Mouse (Mus musculus): ENCODE data around the gene Prg2.
A peak's percentile ranks its signal among the peaks of the same experiment; 100 is the strongest.

Gene Prg2

GRCm38 (mm10) chr2:84980188-84980587 lies at the start of gene Prg2:
Gene Prg2, plus strand, starts transcription at chr2:84980461.
- no peak for DNase-seq

GRCm38 (mm10) chr2:84933992-84934648 lies 46.1 kb upstream of the Prg2 start:
- DNase-seq = no peak

- DNase-seq = no peak
Measured at GRCm38 (mm10) chr2:84934649-84935007, 45.6 kb upstream of the Prg2 start.

- DNase-seq = no peak
Measured at GRCm38 (mm10) chr2:84935065-84935464, 45.2 kb upstream of the Prg2 start.

- no peak for DNase-seq
Measured at GRCm38 (mm10) chr2:84936474-84937429, 43.5 kb upstream of the Prg2 start, which contains the start of gene Slc43a3. Gene Slc43a3, plus strand, starts transcription at chr2:84936579.

GRCm38 (mm10) chr2:84937491-84938150 lies 42.6 kb upstream of the Prg2 start:
- DNase-seq = no peak

- DNase-seq = no peak
Measured at GRCm38 (mm10) chr2:84938249-84938946, 41.9 kb upstream of the Prg2 start.

- DNase-seq = no peak
Measured at GRCm38 (mm10) chr2:84939306-84939705, 41.0 kb upstream of the Prg2 start.

- no peak for DNase-seq
Measured at GRCm38 (mm10) chr2:84939711-84940110, 40.5 kb upstream of the Prg2 start.

GRCm38 (mm10) chr2:84941332-84941731 lies 38.9 kb upstream of the Prg2 start:
- no peak for DNase-seq

- DNase-seq = no peak
Measured at GRCm38 (mm10) chr2:84941795-84942194, 38.5 kb upstream of the Prg2 start.

- no peak for DNase-seq
Measured at GRCm38 (mm10) chr2:84947154-84947771, 33.0 kb upstream of the Prg2 start.

- no peak for DNase-seq
Measured at GRCm38 (mm10) chr2:84948252-84948651, 32.0 kb upstream of the Prg2 start.

GRCm38 (mm10) chr2:84948721-84949120 lies 31.5 kb upstream of the Prg2 start:
- no peak for DNase-seq

GRCm38 (mm10) chr2:84951027-84951426 lies 29.2 kb upstream of the Prg2 start:
- no peak for DNase-seq

- DNase-seq = no peak
Measured at GRCm38 (mm10) chr2:84952251-84952650, 28.0 kb upstream of the Prg2 start.

- DNase-seq = no peak
Measured at GRCm38 (mm10) chr2:84952693-84953092, 27.6 kb upstream of the Prg2 start.

- no peak for DNase-seq
Measured at GRCm38 (mm10) chr2:84955435-84955834, 24.8 kb upstream of the Prg2 start.

- peak; percentile 14 to 24 for DNase-seq
Measured at GRCm38 (mm10) chr2:84956274-84956673, 24.0 kb upstream of the Prg2 start.

- no peak for DNase-seq
Measured at GRCm38 (mm10) chr2:84958588-84959264, 21.5 kb upstream of the Prg2 start.

GRCm38 (mm10) chr2:84961300-84961699 lies 19.0 kb upstream of the Prg2 start:
- no peak for DNase-seq

- DNase-seq = no peak
Measured at GRCm38 (mm10) chr2:84961901-84962300, 18.4 kb upstream of the Prg2 start.

All from cerebellum, adult 18-20 months (tissue).